Mouse (Mus musculus) C2C12 (cell line): ENCODE measurements at regions not wholly inside any gene's neighbourhood (a gene's known extent, or its start where the extent isn't known, plus 50 kb on each side); places are given as distances from the start of the nearest gene placed in this dataset.

Source experiments
- CTCF ChIP-seq: IDR thresholded peaks from one replicate; pipeline ENCODE4 v1.5.1; 2011; ENCODE audit not compliant: control insufficient read depth, insufficient read depth, insufficient read length
- MAX ChIP-seq: IDR thresholded peaks from one replicate; pipeline ENCODE4 v1.6.1; 2011; ENCODE audit warnings: mild to moderate bottlenecking, control low read depth
- MYOG ChIP-seq: IDR thresholded peaks from one replicate; pipeline ENCODE4 v1.6.1; 2011; ENCODE audit not compliant: control insufficient read depth, insufficient read length; ENCODE audit errors: extremely low read depth

DNA sequence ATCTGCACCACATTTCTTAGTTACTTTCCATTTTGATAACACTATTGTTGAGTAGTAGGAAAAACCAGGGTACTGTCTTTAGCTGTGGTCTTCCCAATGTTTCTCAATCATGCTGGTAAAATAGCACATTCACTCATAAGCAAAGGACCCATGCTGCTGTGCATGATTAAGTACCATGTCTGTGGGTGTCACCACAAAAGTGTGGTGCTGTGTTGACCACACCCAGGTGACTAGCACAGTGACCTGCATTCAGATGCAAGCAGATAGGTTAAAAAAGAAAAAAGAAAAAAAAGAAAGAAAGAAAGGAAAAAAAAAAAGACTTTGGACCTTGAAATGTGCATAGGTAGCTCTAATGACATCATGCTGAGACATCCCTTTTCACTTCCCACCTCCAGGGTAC is 113.2 kb upstream of the Itgb1 start:
- no peak for TF ChIP-seq CTCF
- no peak for TF ChIP-seq MAX
- TF ChIP-seq MYOG: no peak
